Mouse (Mus musculus) intestine, postnatal 0 days (tissue): Measurements from ENCODE around the gene Krt6a. TPM values are rescaled to one million over a fixed set of nuclear protein-coding genes. Genes with fewer than 3 reads are reported as not detected.

Source experiments
- ATAC-seq: fragments of 200-750 bp; cut with Nextera tagmentation; 2 replicates; pipeline ENCODE4 v1.8.0; 2017; ENCODE audit warnings: mild to moderate bottlenecking, moderate TSS enrichment, moderate library complexity
- H3K27ac ChIP-seq: fragments of 300-500 bp; sonication (generic); 2 replicates; pipeline ENCODE4 v1.5.1; 2014; ENCODE audit warnings: mild to moderate bottlenecking, low read depth, low read length, moderate library complexity
- H3K27me3 ChIP-seq: fragments of 300-500 bp; sonication (generic); replicated peaks from 2 replicates; pipeline ENCODE4 v1.6.1; 2014; ENCODE audit warnings: low read length, mixed read lengths; ENCODE audit not compliant: control insufficient read depth, insufficient read depth
- H3K36me3 ChIP-seq: fragments of 300-500 bp; sonication (generic); 2 replicates; pipeline ENCODE4 v1.6.1; 2014; ENCODE audit warnings: mild to moderate bottlenecking, moderate library complexity; ENCODE audit not compliant: control insufficient read depth, insufficient read depth
- H3K4me1 ChIP-seq: fragments of 300-500 bp; sonication (generic); replicated peaks from 2 replicates; pipeline ENCODE4 v1.6.1; 2014; ENCODE audit warnings: antibody characterized with exemption, low read length, mixed read lengths; ENCODE audit not compliant: control insufficient read depth, insufficient read depth
- H3K4me2 ChIP-seq: fragments of 300-500 bp; sonication (generic); replicated peaks from 2 replicates; pipeline ENCODE4 v1.6.1; 2014; ENCODE audit warnings: low read depth, mild to moderate bottlenecking, moderate library complexity
- H3K4me3 ChIP-seq: fragments of 300-500 bp; sonication (generic); 2 replicates; pipeline ENCODE4 v1.5.1; 2014; ENCODE audit warnings: low read depth, low read length
- H3K9ac ChIP-seq: fragments of 300-500 bp; sonication (generic); 2 replicates; pipeline ENCODE4 v1.6.1; 2014; ENCODE audit warnings: mild to moderate bottlenecking, low read depth, low read length
- H3K9me3 ChIP-seq: fragments of 300-500 bp; sonication (generic); 2 replicates; pipeline ENCODE4 v1.6.1; 2016; ENCODE audit warnings: mixed run types; ENCODE audit not compliant: control insufficient read depth
- CTCF ChIP-seq: sonication (generic); IDR thresholded peaks from 2 replicates; pipeline ENCODE4 v1.5.1; 2016; ENCODE audit warnings: low read depth, mild to moderate bottlenecking, control low read depth, antibody characterized with exemption, moderate library complexity
- WGBS: fragments of 180-500 bp; shearing (Covaris S2); extraction: QIAGEN DNeasy Blood & Tissue Kit; methylation state at CpG from one replicate; pipeline ENCODE4 v1.1.7; 2014; 5-methylcytosine and 5-hydroxymethylcytosine counted together
- microRNA-seq: library from miRNA; unstranded; fragments of <30 nt; microRNA quantifications from one replicate; pipeline ENCODE4, GENCODE M21; 2016
- polyA plus RNA-seq: library from polyadenylated mRNA; unstranded; fragments of >200 nt; fragmentation: Nextera tagmentation; extraction: Ambion mirVana; gene quantifications from 2 replicates; pipeline ENCODE4 v1.2.1, GENCODE M21; 2015

The Krt6a gene
- polyA plus RNA-seq, 1 experiment from 2014 or later = 0.25 TPM

DNA sequence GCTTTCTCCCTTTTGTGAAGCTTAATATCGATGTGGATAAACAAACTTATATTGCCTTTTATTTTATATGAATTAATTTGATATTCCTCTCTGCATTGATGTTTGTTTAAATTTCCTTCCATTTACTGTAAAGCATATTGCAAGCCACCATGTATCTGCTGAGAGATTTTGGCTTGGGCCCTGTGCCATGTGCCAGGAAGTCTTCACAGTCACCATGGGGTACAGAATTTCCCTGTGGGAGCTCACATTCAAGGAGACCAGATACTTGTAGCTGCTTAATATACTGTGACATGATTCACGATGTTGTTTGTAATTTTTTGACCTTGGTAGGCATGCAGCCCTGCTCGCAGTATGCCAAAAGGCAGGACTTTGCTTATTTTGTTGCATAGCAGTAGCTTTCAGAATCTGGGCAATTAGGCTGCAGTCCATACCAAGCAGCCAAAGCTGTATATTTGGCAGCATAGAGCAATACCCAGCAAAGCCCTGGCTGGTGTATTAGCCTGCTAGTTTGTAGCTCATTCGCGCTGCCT, 41.3 kb downstream of the Krt6a start:
- TF ChIP-seq CTCF = no peak
- no peak overlapping the region for H3K9ac ChIP-seq
- no peaks in the 10 kb centered on the region for H3K36me3 ChIP-seq
- no peaks in the 10 kb centered on the region for H3K9me3 ChIP-seq
- H3K4me1 ChIP-seq = no peaks in the 10 kb centered on the region
- H3K27ac ChIP-seq = no peak overlapping the region
- H3K27me3 ChIP-seq = no peaks in the 10 kb centered on the region
- 86% methylated on average over 5 of the region's 5 CpGs for WGBS
- ATAC-seq = no peak
- no peak overlapping the region for H3K4me3 ChIP-seq
- no peak overlapping the region for H3K4me2 ChIP-seq

DNA sequence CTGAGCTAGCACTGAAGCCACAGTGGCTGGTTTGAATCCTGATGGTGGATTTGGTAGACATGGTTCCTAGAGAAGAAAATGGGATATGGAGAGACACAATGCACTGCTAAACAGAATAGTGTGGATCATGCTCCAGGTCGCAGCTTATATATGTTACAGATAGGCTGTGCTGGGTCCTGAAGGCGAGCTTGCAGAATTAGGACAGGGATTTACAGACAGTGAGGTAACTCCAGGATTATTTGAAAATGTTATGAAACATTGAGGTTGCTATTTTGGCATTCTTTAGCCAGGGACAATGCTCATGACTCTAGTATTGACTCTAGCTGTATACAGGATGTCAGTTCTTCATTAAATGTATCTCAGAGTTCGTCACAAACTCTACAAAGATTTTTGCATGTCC, 46.8 kb downstream of the Krt6a start, which contains the start of gene Gm5478:
TSS of gene Gm5478 (minus strand) at position 101 of the 400 bp plus-strand sequence.
- no peaks in the 10 kb centered on the region for H3K36me3 ChIP-seq
- no peak within 1 kb of the TSS for H3K9ac ChIP-seq
- TF ChIP-seq CTCF = no peak
- 75% methylated on average over 3 of the region's 3 CpGs for WGBS
- no peak within 1 kb of the TSS for H3K4me2 ChIP-seq
- no peaks in the 10 kb centered on the region for H3K9me3 ChIP-seq
- no peak within 1 kb of the TSS for H3K4me3 ChIP-seq
- H3K4me1 ChIP-seq = no peaks in the 10 kb centered on the region
- H3K27me3 ChIP-seq = no peaks in the 10 kb centered on the region
- no peak within 1 kb of the TSS for H3K27ac ChIP-seq
- no peak for ATAC-seq

Small RNA genes lying within 50 kb of the gene (microRNA-seq; reads per million reads assigned to microRNA genes)
- not detected for gene Gm44323
- gene Gm44342 = not detected
- not detected for gene Gm44383
- gene Gm44479 = not detected

Other genes with a start within 250 kb of the Krt6a start
- gene Krt88, start 246.6 kb downstream of the Krt6a start, polyA plus RNA-seq = not detected in 2 replicates
- gene Krt81, start 230.6 kb downstream of the Krt6a start, polyA plus RNA-seq = not detected in 2 replicates
- not detected in 2 replicates for gene Krt86, start 220.8 kb downstream of the Krt6a start, polyA plus RNA-seq
- not detected in 2 replicates for gene Krt83, start 202.8 kb downstream of the Krt6a start, polyA plus RNA-seq
- gene Gm49425, start 177.0 kb downstream of the Krt6a start, polyA plus RNA-seq = not detected in 2 replicates
- 0.21 TPM in 1 of 2 replicates, not detected in the other for gene Krt84, start 161.5 kb downstream of the Krt6a start, polyA plus RNA-seq
- gene Krt82, start 143.6 kb downstream of the Krt6a start, polyA plus RNA-seq = not detected in 2 replicates
- 0.20 and 0.21 TPM in 2 replicates for gene Krt90, start 131.4 kb downstream of the Krt6a start, polyA plus RNA-seq
- not detected in 2 replicates for gene Krt75, start 120.4 kb downstream of the Krt6a start, polyA plus RNA-seq
- 0.07 TPM in 1 of 2 replicates, not detected in the other for gene Gm5414, start 66.1 kb downstream of the Krt6a start, polyA plus RNA-seq
- gene Gm5478, start 46.9 kb downstream of the Krt6a start, polyA plus RNA-seq = not detected in 2 replicates
- gene Krt6b, start 14.0 kb downstream of the Krt6a start, polyA plus RNA-seq = 0.34 TPM in 1 of 2 replicates, not detected in the other
- 0.08 TPM in 1 of 2 replicates, not detected in the other for gene Krt5, start 18.6 kb upstream of the Krt6a start, polyA plus RNA-seq
- not detected in 2 replicates for gene Krt71, start 48.8 kb upstream of the Krt6a start, polyA plus RNA-seq
- gene Krt72, start 92.2 kb upstream of the Krt6a start, polyA plus RNA-seq = not detected in 2 replicates
- not detected in 2 replicates for gene Krt73, start 108.0 kb upstream of the Krt6a start, polyA plus RNA-seq
- not detected in 2 replicates for gene Krt2, start 123.9 kb upstream of the Krt6a start, polyA plus RNA-seq
- gene Krt1, start 156.5 kb upstream of the Krt6a start, polyA plus RNA-seq = 0.50 and 0.55 TPM in 2 replicates
- gene Krt77, start 175.4 kb upstream of the Krt6a start, polyA plus RNA-seq = not detected in 2 replicates
- not detected in 2 replicates for gene Krt76, start 198.6 kb upstream of the Krt6a start, polyA plus RNA-seq
- gene Krt4, start 230.4 kb upstream of the Krt6a start, polyA plus RNA-seq = 0.17 TPM in 1 of 2 replicates, not detected in the other
- gene Krt79, start 246.0 kb upstream of the Krt6a start, polyA plus RNA-seq = 0.21 and 0.27 TPM in 2 replicates